Mouse (Mus musculus) embryonic fibroblast, embryonic 13.5 days (primary cell): ENCODE measurements around the gene Slc44a1.

Experiments
- CTCF ChIP-seq: IDR thresholded peaks from 2 replicates; pipeline ENCODE4 v1.5.1; 2011; ENCODE audit warnings: mild to moderate bottlenecking, control low read depth, low read length, moderate library complexity, borderline replicate concordance; ENCODE audit not compliant: insufficient read depth
- POLR2A ChIP-seq: IDR thresholded peaks from 2 replicates; pipeline ENCODE4 v1.6.1; 2011; ENCODE audit warnings: low read depth, mild to moderate bottlenecking, control low read depth, low read length, moderate library complexity

DNA sequence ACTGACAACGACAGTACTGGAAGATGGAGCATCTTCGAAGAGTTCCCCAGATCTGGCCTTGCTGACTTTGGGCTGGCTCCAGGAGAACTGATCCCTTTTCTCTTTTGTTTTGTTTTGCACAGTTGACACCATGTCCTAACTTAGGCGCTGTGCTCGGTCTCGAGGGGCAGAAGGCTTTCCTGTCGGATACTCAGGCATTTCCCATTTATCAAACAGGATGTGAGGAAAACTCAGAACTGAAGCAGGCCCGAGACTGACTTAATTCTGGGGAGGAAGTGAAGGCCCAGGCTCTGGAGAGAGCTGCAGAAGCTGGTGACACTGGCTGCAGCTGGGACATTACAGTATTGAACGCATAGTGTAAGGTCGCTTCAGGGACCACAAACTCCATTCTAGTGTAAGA lies 152.2 kb downstream of the Slc44a1 start:
- no peak for TF ChIP-seq CTCF
- TF ChIP-seq POLR2A = no peak
